Mouse (Mus musculus) B cell, adult 2 months (primary cell): Measurements from ENCODE around the gene Col19a1.

Experiments
- DNase-seq, 2 experiments: peaks; one replicate each; pipeline ENCODE4 v3.0.0; 2022

The Col19a1 gene

DNA sequence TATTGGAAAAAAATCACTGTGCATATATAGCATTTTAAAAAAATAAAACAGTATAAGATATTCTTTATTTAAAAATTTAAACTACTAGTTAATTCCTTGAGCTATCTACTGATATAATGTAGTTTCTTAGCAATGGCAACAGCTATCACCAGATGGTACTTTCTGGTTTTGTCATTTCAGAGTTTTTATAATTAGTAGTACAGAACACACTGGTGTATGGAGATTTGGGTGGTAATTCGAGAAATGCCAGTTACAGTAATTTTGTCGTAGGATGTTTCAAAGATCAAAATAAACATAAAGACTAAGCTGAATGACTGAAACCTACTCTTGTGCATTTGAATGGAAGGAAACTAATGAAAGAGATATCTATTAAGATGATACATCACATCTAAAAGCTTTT is 129.3 kb downstream of the Col19a1 start:
- DNase-seq: no peak

- no peak for DNase-seq
Observed at GRCm38 (mm10) chr1:24452572-24453269, 134.6 kb downstream of the Col19a1 start.

GRCm38 (mm10) chr1:24452159-24452558 is 135.1 kb downstream of the Col19a1 start:
- no peak for DNase-seq

DNA sequence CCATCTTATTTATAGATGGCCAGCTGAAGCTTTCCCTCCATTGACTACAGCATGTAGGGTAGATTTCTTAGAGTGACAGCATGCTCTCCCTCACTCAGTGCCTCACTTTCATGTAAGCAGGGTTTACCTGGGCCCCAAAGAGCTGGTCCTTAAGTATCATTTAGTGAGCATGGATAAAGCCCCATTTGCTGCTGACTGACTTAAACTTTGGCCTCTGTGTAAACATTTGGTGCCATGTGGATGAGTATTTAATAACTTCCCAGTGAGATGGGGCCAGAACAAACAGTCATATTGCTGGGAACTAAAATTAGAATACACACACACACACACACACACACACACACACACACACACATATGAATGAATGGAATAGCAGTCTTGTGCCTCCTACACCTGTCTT is 149.8 kb downstream of the Col19a1 start:
- no peak for DNase-seq

DNA sequence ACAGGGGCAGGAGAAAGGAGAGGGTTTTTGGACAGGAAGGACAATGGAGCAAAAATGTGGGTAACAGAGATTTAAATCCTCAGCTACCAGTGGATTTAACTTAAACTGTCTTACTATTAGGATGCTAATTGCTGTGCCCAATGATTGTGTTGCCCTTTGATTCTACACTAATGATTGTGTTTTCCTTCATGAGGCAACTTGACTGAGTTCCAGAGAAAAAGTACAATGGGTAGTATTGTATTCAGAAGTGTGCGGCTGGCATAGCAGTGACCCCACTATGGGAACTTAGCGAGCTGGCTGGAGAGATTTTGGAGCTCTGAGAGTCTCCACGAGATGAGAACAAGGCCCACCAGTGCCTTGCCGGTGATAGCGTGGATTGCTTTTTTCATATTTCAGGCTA is 159.0 kb downstream of the Col19a1 start:
- no peak for DNase-seq

DNA sequence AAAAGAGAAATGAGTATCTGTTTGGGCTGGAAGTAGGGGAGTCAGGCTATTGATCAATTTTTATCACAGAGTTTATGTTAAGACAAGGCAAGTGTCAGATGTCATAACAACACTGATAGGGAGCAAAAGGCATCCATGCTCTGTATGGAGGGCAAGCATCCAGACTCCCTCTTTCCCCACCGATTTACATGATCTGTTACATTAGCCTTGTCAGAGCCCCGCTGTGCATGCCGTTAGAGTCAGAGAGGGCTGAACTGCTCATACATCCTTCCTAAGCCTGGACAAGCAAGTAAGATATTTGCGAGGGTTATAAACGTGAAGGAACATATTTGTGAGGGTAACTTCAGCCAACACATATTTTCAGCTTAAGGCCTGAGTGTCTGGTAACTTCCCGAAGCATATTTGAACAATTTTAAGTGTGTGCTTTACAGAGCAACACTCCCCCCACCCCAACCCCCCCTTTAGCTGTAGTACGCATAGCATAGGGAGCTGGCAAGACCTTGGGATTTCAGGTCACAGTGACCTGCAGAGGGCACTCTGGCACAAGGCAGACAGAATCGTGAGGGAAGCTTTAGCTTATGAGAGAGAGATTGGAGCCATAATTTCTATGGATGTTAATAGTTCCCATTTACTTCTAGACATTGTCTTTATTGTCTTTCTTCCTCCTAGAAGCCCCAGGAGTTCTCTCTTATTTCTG is 209.0 kb downstream of the Col19a1 start:
- DNase-seq: no peak

DNA sequence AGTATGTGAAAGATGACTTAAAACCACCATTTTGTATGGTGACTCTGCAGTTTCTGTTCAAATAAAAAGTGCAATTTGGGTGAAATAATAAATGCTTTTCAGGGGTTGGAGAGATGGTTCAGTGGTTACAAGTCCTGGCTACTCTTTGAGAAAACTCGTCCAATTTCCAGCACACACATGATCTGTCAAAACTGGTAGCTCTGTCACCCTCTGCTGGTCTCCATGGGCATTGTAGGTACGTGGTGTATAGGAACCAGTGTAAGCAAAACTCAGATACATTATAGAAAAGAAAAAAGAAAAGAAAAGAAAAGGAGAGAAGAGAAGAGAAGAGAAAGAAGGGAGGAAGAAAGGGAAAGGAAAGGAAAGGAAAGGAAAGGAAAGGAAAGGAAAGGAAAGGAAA is 212.4 kb downstream of the Col19a1 start:
- peak in 1 of 2 experiments; percentile 2 for DNase-seq

GRCm38 (mm10) chr1:24373671-24374070 is 213.6 kb downstream of the Col19a1 start:
- DNase-seq: no peak

DNA sequence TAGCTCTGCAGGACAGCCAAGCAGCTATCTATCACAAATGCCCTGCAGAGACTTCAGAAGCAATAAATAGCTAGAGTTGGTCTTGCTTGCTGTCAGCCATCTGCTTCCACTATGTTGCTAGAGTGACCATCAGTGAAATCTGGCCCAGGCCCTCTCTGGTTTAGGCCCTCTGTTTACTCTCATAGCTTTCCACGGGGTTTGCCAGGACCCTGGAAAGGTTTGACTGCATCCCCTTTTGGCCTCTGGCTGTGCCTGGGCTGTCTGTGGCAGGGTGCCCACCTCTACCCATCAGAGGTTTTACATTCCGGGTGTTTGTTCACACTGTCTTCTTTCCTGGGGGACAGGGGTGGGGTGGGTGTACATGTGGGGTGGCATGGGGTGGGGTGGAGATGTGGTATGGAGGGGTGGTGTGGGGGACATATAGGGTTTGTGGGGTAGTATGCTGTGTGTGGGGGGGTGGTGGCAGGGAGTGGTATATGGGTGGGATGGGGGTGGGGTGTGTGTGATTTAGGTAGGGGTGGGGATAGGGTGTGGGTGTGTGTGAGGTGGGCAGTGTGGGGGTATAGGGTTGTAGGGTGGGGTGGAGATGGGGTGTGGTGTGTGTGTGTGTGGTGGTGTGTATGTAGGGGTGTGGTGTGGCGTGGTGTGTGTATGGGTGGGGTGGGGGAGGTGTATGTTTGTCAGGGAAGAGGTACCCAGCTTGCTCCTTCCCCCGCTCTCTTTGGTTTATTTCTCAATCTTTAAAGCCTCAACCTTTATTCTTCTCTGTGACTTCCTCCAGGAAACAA is 214.6 kb downstream of the Col19a1 start:
- no peak for DNase-seq

GRCm38 (mm10) chr1:24367570-24368517 is 219.4 kb downstream of the Col19a1 start:
- peak; percentile 3 to 18 for DNase-seq

GRCm38 (mm10) chr1:24364775-24365174 is 222.5 kb downstream of the Col19a1 start:
- DNase-seq: no peak

- no peak for DNase-seq
Observed at GRCm38 (mm10) chr1:24361990-24362635, 225.2 kb downstream of the Col19a1 start.

GRCm38 (mm10) chr1:24349462-24350217 is 237.6 kb downstream of the Col19a1 start:
- DNase-seq: no peak

DNA sequence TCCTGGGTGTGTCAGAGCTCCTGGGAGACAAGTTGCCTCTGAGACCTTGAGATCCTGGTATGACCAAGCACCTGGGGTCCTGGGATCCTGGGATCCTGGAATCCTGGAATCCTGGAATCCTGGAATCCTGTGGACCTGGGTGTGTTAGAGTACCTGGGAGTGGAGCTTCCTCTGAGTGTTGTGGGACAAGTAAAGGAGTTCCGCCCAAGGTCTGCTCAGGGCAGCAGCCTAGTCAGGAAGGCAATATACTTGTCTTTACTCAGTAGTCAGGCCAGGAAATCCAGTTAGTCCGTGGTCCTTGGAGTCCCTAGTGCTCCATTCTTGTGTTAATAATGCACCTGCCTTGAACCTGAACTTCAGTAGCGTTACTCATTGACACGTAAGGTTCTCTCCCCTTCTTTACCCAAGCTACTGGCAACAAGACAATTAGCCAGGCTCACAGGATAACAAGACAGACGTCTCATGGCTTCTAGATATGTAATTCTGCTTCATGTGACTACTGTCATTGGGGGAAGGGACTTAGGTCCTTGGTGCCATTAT is 239.6 kb downstream of the Col19a1 start:
- no peak for DNase-seq

- no peak for DNase-seq
Observed at GRCm38 (mm10) chr1:24337556-24338275, 249.6 kb downstream of the Col19a1 start.

DNA sequence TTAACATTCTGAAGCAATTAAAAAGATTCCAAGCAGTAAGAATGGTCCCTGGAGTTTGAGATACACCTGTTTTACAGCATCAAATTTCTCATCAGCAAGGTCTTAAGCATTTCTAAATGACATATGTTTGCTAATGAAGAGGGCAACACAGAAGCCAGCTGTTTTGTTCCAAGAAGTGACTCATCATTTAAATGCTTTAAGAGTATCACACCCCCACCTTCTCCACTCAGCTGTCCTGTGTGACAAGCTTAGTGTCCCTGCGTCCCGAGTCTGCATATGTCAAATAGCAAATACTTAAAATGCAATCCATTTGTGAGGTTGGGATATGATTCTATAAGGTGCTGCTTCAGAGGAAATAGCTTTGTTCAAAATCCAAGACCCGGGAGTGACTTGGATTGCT is 251.2 kb downstream of the Col19a1 start:
- DNase-seq: no peak

DNA sequence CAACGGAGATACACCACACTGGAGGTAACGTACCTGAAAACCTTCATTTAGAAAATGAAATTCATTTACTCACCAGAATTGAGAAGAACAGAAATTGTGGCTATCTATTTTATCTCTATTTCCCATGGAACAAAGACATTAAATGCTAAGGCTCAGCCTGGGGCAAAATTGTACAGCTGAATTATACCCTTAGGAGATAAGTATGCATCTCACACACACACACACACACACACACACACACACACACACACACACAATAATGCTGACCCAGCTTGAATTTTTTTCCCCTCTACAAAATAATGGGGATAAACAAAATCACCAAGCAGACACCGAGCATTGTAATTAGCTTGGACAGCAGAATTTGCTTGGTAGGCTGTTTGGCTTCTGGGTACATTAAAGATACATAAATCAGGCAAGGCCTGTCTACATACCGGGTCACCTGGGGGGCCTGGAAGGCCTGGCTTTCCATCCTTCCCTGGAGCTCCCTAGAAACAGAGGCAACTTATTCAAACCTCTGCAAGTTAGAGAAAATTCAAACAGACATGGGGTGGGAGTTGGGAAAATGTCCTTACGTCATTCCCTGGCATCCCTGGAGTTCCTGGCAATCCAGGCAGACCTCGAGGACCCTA is 270.2 kb downstream of the Col19a1 start:
- no peak for DNase-seq

GRCm38 (mm10) chr1:24316490-24316889 is 270.8 kb downstream of the Col19a1 start:
- DNase-seq: no peak

DNA sequence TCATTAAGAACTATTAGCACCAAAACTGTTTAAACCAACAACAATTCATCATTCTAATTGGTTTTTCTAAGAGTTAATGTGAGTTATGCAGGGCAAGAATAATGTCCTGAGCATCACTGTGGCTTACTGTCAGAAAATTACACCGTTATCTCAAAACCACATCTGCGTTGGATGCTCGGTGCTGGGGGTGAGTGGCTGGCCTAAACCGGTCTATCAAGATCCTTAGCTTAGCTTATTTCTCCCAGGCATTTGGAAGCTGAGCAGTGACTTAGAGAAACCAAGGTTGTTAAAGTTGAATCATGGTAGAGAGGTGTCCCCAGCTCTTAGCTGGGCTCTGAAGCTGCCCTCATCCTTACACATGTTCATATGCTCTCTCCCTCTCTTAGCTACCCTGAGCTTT is 276.4 kb downstream of the Col19a1 start:
- DNase-seq: no peak

- DNase-seq: no peak
Observed at GRCm38 (mm10) chr1:24310193-24310592, 277.1 kb downstream of the Col19a1 start.
